In the genomic region with DNA sequence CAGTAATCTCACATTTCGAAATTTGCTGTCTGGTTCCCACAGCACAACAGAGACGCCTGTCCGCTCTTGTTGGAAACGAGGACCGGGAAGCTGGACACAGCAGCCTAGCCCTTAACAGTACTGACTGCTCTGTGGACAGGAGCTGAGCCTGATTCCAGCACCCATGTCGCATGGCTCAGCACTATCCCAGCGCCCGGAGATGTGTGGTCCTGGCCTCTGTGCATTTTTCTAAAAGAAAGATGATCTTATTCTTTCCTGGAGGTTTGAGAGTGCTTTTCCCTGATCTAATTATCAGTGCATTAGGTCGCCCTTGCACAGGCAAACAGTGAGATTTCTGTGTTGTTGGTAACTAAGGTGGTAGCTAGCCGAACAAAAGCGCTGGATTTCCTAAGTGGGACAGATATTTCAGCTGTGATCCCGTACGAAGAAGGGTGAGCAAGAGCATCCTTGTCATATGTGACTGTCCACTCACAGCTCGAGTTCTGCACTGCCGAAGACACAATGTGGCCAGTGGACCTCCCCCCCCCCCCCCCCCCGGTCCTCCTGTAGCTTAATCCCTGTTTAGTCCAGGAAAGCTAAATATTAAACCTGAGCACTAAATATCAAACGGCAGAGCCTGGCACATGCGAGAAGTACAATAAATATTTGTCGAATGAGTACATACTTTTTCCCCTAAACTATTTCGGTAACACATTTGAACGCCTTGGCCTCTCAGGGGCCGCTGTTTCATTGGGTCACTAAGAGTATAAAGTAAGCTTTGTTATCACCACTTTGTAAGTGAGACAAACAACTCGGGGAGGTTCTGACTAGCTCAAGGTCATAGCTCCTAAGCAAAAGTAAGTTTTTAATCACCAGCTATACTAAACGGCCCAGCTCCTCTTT, we compare ENCODE assay signal across 13 mouse cellular contexts.
DNase-seq lines count a peak whose midpoint lies in the region; ATAC-seq and TF ChIP-seq lines count a peak whose summit lies in the region.
"Had no signal": no experiment of that assay in that cellular context is flagged by ENCODE, and none has a peak within 500 bp of the region (broad histone marks: within the 10 kb centered on the region; RNA-seq: fewer than 3 reads in every experiment).

No protein-coding gene starts in this region.

- 78% methylated on average over 24 of the region's 24 CpGs for WGBS in hindbrain, embryonic 14.5 days
- 81% methylated on average over 24 of the region's 24 CpGs for WGBS in hindbrain, embryonic 13.5 days
- WGBS in lung, embryonic 14.5 days: 53% methylated on average over 24 of the region's 24 CpGs
- WGBS in limb, embryonic 13.5 days: 70% methylated on average over 24 of the region's 24 CpGs

- no peak overlapping the region for H3K9ac ChIP-seq in hindbrain, embryonic 14.5 days
- H3K9ac ChIP-seq in hindbrain, embryonic 13.5 days: no peak overlapping the region
- H3K9ac ChIP-seq in lung, embryonic 14.5 days: no peak overlapping the region
- H3K9ac ChIP-seq in limb, embryonic 13.5 days: no peak overlapping the region

- no peaks in the 10 kb centered on the region for H3K27me3 ChIP-seq in hindbrain, embryonic 14.5 days (ENCODE audit: control insufficient read depth, insufficient read depth, low read length)
- no peaks in the 10 kb centered on the region for H3K27me3 ChIP-seq in hindbrain, embryonic 13.5 days
- H3K27me3 ChIP-seq in lung, embryonic 14.5 days (ENCODE audit: insufficient read depth, low read length): no peaks in the 10 kb centered on the region
- no peaks in the 10 kb centered on the region for H3K27me3 ChIP-seq in limb, embryonic 13.5 days
- H3K27me3 ChIP-seq: megakaryocyte, embryonic 14.5 days had no signal

- peaks cover 9% of the 10 kb centered on the region for H3K4me1 ChIP-seq in hindbrain, embryonic 14.5 days (replicated peaks; ENCODE audit: control insufficient read depth, insufficient read depth, low read length)
- peaks cover 34% of the 10 kb centered on the region for H3K4me1 ChIP-seq in hindbrain, embryonic 13.5 days (replicated peaks)
- H3K4me1 ChIP-seq in lung, embryonic 14.5 days (ENCODE audit: insufficient read depth): no peaks in the 10 kb centered on the region
- 0 out of 2 replicates have a peak, but pooled peaks cover 3% of the 10 kb centered on the region for H3K4me1 ChIP-seq in embryonic fibroblast, embryonic 13.5 days (ENCODE audit: control insufficient read depth, insufficient read depth, low read length)
- peaks cover 78% of the 10 kb centered on the region for H3K4me1 ChIP-seq in limb, embryonic 13.5 days

- 0 out of 2 replicates have a peak overlapping the region, but pooled peaks have one; percentile 3 for H3K27ac ChIP-seq in hindbrain, embryonic 14.5 days
- no peak overlapping the region for H3K27ac ChIP-seq in hindbrain, embryonic 13.5 days
- H3K27ac ChIP-seq in lung, embryonic 14.5 days (ENCODE audit: low read depth): peak overlapping the region; percentile 10; the same call in 1 of the 2 replicates
- H3K27ac ChIP-seq in embryonic fibroblast, embryonic 13.5 days (ENCODE audit: insufficient read depth, low read length): 0 out of 2 replicates have a peak overlapping the region, but pooled peaks have one; percentile 10
- H3K27ac ChIP-seq in limb, embryonic 13.5 days: peak overlapping the region; percentile 76

- no peak for ATAC-seq in hindbrain, embryonic 14.5 days (ENCODE audit: low FRiP score)
- ATAC-seq in hindbrain, embryonic 13.5 days (ENCODE audit: low FRiP score): no peak
- no peak for ATAC-seq in lung, embryonic 14.5 days (ENCODE audit: insufficient read depth)
- ATAC-seq in limb, embryonic 13.5 days (ENCODE audit: low FRiP score, low read depth): no peak

- H3K4me3 ChIP-seq in hindbrain, embryonic 14.5 days (replicated peaks; ENCODE audit: low read length): no peak overlapping the region
- H3K4me3 ChIP-seq in hindbrain, embryonic 13.5 days: no peak overlapping the region
- no peak overlapping the region for H3K4me3 ChIP-seq in lung, embryonic 14.5 days (ENCODE audit: low read depth, low read length)
- no peak overlapping the region for H3K4me3 ChIP-seq in embryonic fibroblast, embryonic 13.5 days (ENCODE audit: insufficient read depth, low read length)
- H3K4me3 ChIP-seq in limb, embryonic 13.5 days: no peak overlapping the region
- H3K4me3 ChIP-seq: erythroblast, embryonic 14.5 days; megakaryocyte, embryonic 14.5 days had no signal

- TF ChIP-seq CTCF in lung, embryonic 14.5 days (IDR thresholded peaks at IDR 0.05; ENCODE audit: low read depth): no peak
- TF ChIP-seq CTCF in embryonic fibroblast, embryonic 13.5 days (IDR thresholded peaks at IDR 0.05; ENCODE audit: borderline replicate concordance, insufficient read depth, low read length): no peak

- H3K36me3 ChIP-seq in hindbrain, embryonic 14.5 days (replicated peaks; ENCODE audit: control insufficient read depth, insufficient read depth): peaks cover 9% of the 10 kb centered on the region
- H3K36me3 ChIP-seq in hindbrain, embryonic 13.5 days: peaks cover 13% of the 10 kb centered on the region; the same call in 1 of the 2 replicates
- peaks cover 73% of the 10 kb centered on the region for H3K36me3 ChIP-seq in lung, embryonic 14.5 days (ENCODE audit: insufficient read depth)
- peaks cover 55% of the 10 kb centered on the region for H3K36me3 ChIP-seq in limb, embryonic 13.5 days

- no peak for TF ChIP-seq POLR2A in embryonic fibroblast, embryonic 13.5 days (IDR thresholded peaks at IDR 0.05; ENCODE audit: low read depth, low read length)

- no peak overlapping the region for H3K4me2 ChIP-seq in hindbrain, embryonic 14.5 days (replicated peaks)
- H3K4me2 ChIP-seq in hindbrain, embryonic 13.5 days: no peak overlapping the region
- no peak overlapping the region for H3K4me2 ChIP-seq in lung, embryonic 14.5 days
- H3K4me2 ChIP-seq in limb, embryonic 13.5 days (replicated peaks): no peak overlapping the region

- DNase-seq in hindbrain, embryonic 14.5 days (ENCODE audit: low spot score): no peak
- no peak for DNase-seq in lung, embryonic 14.5 days
- no peak for DNase-seq in lung, postnatal 14 days
- no peak for DNase-seq in cerebellum, postnatal 14 days
- DNase-seq: gastrocnemius, postnatal 10 days; kidney, postnatal 14 days; spleen, adult 18-20 months; thymus, postnatal 36 days had no signal

- no peaks in the 10 kb centered on the region for H3K9me3 ChIP-seq in hindbrain, embryonic 14.5 days (ENCODE audit: control insufficient read depth, low read length)
- no peaks in the 10 kb centered on the region for H3K9me3 ChIP-seq in hindbrain, embryonic 13.5 days
- H3K9me3 ChIP-seq in lung, embryonic 14.5 days (ENCODE audit: low read depth, low read length): no peaks in the 10 kb centered on the region
- H3K9me3 ChIP-seq in limb, embryonic 13.5 days: no peaks in the 10 kb centered on the region
- H3K9me3 ChIP-seq: megakaryocyte, embryonic 14.5 days had no signal
